Mouse (Mus musculus) kidney, embryonic 16.5 days (tissue): Measurements from ENCODE around the gene Ugt1a7c. TPM values are rescaled to one million over a fixed set of nuclear protein-coding genes. Genes with fewer than 3 reads are reported as not detected.
"Not testable (repeated sequence)": the region's sequence is repeated elsewhere in the genome, so short reads cannot be mapped to it uniquely, and the experiment has no call there.

Experiments used
- ATAC-seq: fragments of 200-750 bp; cut with Nextera tagmentation; 2 replicates; pipeline ENCODE4 v1.8.0; 2017; ENCODE audit warnings: moderate TSS enrichment; ENCODE audit not compliant: low FRiP score, low TSS enrichment
- H3K27ac ChIP-seq: fragments of 300-500 bp; sonication (generic); 2 replicates; pipeline ENCODE4 v1.5.1; 2014; ENCODE audit warnings: low read length
- H3K27me3 ChIP-seq: fragments of 300-500 bp; sonication (generic); 2 replicates; pipeline ENCODE4 v1.6.1; 2014; ENCODE audit warnings: low read length, control low read depth, mixed read lengths; ENCODE audit not compliant: insufficient read depth
- H3K36me3 ChIP-seq: fragments of 300-500 bp; sonication (generic); 2 replicates; pipeline ENCODE4 v1.6.1; 2014; ENCODE audit warnings: low read length, control low read depth, mixed read lengths; ENCODE audit not compliant: insufficient read depth
- H3K4me1 ChIP-seq: fragments of 300-500 bp; sonication (generic); 2 replicates; pipeline ENCODE4 v1.6.1; 2014; ENCODE audit warnings: low read length, control low read depth, mixed read lengths; ENCODE audit not compliant: insufficient read depth
- H3K4me2 ChIP-seq: fragments of 300-500 bp; sonication (generic); replicated peaks from 2 replicates; pipeline ENCODE4 v1.6.1; 2014; ENCODE audit warnings: low read depth, low read length
- H3K4me3 ChIP-seq: fragments of 300-500 bp; sonication (generic); 2 replicates; pipeline ENCODE4 v1.5.1; 2014; ENCODE audit warnings: mild to moderate bottlenecking, low read length
- H3K9ac ChIP-seq: fragments of 300-500 bp; sonication (generic); replicated peaks from 2 replicates; pipeline ENCODE4 v1.6.1; 2014; ENCODE audit warnings: low read length
- H3K9me3 ChIP-seq: fragments of 300-500 bp; sonication (generic); 2 replicates; pipeline ENCODE4 v1.6.1; 2016; ENCODE audit warnings: low read length, control low read depth
- WGBS: fragments of 180-500 bp; shearing (Covaris S2); extraction: QIAGEN DNeasy Blood & Tissue Kit; methylation state at CpG from one replicate; pipeline ENCODE4 v1.1.7; 2014; 5-methylcytosine and 5-hydroxymethylcytosine counted together
- polyA plus RNA-seq: library from polyadenylated mRNA; unstranded; fragments of >200 nt; fragmentation: Nextera tagmentation; extraction: Ambion mirVana; gene quantifications from 2 replicates; pipeline ENCODE4 v1.2.1, GENCODE M21; 2015

Ugt1a7c gene
- polyA plus RNA-seq, 1 experiment from 2014 or later: 10.9 TPM

DNA sequence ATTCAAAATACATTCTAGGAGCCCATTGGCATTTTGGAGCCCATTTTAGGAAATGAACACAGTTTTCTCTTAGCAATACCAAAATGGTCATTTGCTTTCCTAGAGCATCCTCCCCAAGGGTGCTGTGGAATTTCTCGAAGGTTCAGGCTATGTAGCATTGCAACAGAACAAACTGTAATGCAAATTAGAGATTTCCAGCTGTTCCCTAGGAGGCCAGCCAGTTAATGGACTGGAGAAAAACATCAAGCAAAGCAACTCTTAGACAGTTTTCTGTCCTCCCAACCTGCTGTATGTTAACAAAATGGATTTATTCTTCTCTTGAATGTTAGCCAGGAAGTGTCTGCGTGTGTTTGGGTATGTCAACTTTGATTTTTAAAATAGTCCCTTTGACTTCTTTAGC is 41.8 kb downstream of the Ugt1a7c start:
- ATAC-seq: no peak
- H3K36me3 ChIP-seq: no peaks in the 10 kb centered on the region
- no peak overlapping the region for H3K4me3 ChIP-seq
- no peak overlapping the region for H3K27ac ChIP-seq
- WGBS: 45% methylated on average over 2 of the region's 2 CpGs
- no peaks in the 10 kb centered on the region for H3K27me3 ChIP-seq
- H3K4me2 ChIP-seq: no peak overlapping the region
- no peaks in the 10 kb centered on the region for H3K9me3 ChIP-seq
- H3K4me1 ChIP-seq: peaks cover 13% of the 10 kb centered on the region
- H3K9ac ChIP-seq: no peak overlapping the region

DNA sequence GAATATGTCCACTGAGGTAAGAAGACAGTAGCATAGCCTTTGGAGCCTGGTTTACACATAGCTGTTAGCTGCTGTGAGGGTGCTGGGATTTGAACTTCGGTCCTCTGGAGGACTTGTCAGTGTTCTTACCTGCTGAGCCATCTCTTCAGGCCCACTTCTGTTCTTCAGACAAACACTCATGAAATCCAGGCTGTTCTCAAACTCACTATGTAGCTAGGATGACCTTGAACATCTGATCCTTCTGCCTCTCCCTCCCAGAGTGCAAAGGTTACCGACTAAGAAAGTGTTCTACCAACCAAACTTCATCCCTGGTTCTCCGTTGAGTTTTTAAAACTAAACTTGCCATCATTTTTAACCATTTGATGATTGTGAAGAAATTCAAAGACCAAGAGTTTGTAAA is 42.4 kb downstream of the Ugt1a7c start:
- Histone ChIP-seq H3K36me3 (no peaks in the 10 kb centered on the region), H3K27ac (no peak overlapping the region), H3K9me3 (no peaks in the 10 kb centered on the region), H3K4me1 (peaks cover 13% of the 10 kb centered on the region), H3K4me3 (no peak overlapping the region), H3K4me2 (no peak overlapping the region), H3K9ac (no peak overlapping the region), H3K27me3 (no peaks in the 10 kb centered on the region)
- WGBS: 84% methylated on average over 3 of the region's 3 CpGs
- ATAC-seq: no peak

DNA sequence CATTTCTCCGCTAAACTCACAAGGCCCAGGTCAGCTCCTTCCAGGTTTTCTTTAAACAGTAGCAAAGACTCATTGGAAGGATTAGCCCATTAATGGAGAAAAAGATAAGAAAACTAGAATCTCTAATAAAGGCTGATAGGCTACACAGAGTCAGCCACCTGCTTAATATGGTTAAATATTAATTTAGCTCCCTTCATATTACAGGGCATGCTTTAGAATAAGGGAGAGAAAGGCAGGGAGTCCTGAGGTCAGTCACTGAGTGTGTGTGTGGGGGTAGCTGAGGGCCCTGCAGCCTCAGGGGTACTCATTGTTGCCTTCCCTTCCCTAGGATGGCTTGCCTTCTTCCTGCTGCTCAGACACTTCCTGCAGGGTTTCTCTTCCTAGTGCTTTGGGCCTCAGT is 43.3 kb downstream of the Ugt1a7c start:
- WGBS: 87% methylated on average over 1 of the region's 1 CpGs
- Histone ChIP-seq H3K4me3 (no peak overlapping the region), H3K9ac (no peak overlapping the region), H3K4me2 (no peak overlapping the region), H3K9me3 (no peaks in the 10 kb centered on the region), H3K27me3 (no peaks in the 10 kb centered on the region), H3K27ac (no peak overlapping the region), H3K4me1 (peaks cover 13% of the 10 kb centered on the region), H3K36me3 (no peaks in the 10 kb centered on the region)
- ATAC-seq: no peak

DNA sequence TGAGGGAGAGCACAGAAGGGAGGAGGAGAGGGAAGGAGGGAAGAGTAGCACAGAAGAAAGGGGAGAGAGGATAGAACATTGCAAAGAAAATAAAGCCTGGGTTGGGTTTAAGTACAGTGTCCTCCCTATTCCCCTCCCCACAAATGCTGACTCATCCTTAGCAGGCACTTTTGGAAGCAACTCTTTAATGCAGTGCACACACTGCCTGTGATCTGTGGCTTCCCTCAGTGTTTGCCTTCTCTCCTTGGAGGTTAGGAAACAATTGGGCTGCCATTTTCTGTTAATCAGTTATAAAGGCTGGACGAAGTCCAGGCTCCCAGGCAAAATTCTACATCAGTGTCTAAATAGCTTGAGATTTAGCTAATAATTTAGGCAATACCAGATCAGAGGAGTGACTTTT is 45.6 kb downstream of the Ugt1a7c start:
- not testable (repeated sequence) for H3K4me2 ChIP-seq, H3K4me3 ChIP-seq, H3K27ac ChIP-seq, H3K9me3 ChIP-seq, H3K27me3 ChIP-seq, H3K4me1 ChIP-seq, H3K9ac ChIP-seq, H3K36me3 ChIP-seq
- 42% methylated on average over 1 of the region's 1 CpGs for WGBS
- ATAC-seq: peak; percentile 83

DNA sequence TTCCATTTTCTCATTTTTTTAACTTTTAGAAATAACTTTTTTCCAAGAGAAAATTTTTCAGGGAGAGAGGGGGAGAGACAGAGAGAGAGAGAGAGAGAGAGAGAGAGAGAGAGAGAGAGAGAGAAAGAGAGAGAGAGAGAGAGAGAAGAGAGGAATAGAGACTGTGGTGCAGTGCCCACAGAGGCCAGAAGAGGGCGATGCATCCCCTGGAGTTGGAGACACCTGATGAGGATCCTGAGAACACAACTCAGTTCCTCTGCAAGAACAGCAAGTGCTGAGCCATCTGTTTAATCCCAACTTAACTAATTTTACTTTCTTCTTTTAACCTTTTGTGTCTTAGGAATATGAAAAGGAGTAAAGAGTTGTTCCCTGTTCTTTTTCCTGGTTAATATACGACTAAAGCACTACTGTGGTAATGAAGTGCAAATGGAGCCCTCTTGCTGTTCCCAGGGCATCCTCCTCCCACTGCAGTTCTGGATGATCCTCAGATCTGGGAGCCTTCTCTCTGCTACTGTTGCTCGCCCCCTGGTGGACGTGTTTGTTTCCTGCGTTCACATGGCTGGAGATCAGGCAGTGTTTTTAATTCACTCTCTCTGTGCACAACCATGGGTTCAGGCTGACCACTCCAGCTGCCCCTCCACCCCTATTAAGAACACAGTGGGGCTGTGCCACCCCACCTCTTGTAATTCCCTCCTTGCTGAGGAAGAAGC is 49.3 kb downstream of the Ugt1a7c start:
- not testable (repeated sequence) for H3K9me3 ChIP-seq, H3K9ac ChIP-seq, H3K4me1 ChIP-seq, H3K27ac ChIP-seq, H3K27me3 ChIP-seq, H3K4me3 ChIP-seq, H3K4me2 ChIP-seq, H3K36me3 ChIP-seq
- ATAC-seq: peak; percentile 63; the same call in 1 of the 2 replicates
- 2% methylated on average over 4 of the region's 5 CpGs for WGBS

DNA sequence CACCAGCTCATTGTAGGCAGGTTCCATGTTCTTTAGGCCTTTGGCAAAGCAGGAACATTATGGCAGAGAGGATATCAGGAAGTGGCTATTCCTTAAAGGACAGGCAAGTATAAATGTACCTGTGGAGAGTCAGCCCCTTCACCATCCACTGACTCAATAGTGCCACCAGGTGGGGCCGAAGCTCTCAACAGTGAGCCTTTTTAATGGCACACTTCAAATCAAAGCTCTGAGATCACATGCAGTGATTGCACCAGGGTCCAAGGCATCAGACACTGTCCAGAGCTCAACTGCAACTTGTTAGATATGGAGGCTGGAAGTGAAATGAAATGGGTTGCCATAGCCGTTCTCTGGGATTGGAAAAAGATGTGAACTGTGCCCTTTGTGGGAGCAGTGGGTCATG is 50.4 kb downstream of the Ugt1a7c start:
- H3K4me3 ChIP-seq, H3K4me2 ChIP-seq, H3K27me3 ChIP-seq, H3K4me1 ChIP-seq, H3K9me3 ChIP-seq, ATAC-seq, H3K9ac ChIP-seq, H3K36me3 ChIP-seq, H3K27ac ChIP-seq: not testable (repeated sequence)
- WGBS: 65% methylated on average over 2 of the region's 2 CpGs

DNA sequence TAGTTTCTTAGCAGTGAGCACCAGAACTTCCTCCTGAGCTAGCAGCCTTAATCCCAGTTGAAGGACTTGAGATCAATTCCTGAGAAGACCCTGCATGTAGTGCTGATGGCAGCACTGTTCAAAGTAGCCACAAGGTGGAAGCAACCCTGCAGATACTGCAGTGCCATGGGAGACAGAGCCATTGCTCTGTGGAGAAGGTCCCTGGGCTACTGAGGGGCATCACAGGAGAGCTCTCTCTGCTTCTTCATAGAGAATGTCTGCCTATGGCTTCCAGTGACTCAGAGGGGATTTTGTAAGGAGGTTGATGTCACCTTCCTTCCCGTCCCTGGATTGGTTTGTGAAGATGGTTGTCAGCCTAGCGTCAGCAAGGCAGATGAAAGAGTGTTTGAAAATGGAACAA is 55.3 kb downstream of the Ugt1a7c start:
- not testable (repeated sequence) for H3K9ac ChIP-seq, H3K4me1 ChIP-seq, H3K36me3 ChIP-seq, H3K9me3 ChIP-seq, ATAC-seq, H3K4me3 ChIP-seq, H3K27ac ChIP-seq, H3K4me2 ChIP-seq, H3K27me3 ChIP-seq
- 82% methylated on average over 2 of the region's 2 CpGs for WGBS

DNA sequence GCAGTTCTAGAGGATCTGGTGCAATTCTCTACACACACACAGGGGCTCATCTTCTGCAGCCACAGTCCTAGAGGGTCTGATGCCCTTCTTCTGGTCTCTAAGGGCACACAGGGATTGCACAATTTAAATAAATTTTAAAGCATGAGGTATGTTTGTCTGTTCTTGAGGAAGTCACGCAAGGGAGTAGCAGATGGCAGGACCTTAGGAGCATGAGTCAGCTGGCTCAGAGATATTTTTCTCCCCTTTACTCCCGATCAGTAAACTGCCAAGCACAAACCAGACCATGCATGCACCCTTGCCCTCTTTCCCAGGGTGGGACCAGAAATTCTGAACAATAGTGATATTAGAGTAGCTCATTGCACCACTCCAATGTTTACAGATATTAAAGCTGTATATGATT is 63.6 kb downstream of the Ugt1a7c start:
- no peak overlapping the region for H3K4me2 ChIP-seq
- H3K9ac ChIP-seq: no peak overlapping the region
- H3K9me3 ChIP-seq: no peaks in the 10 kb centered on the region
- 72% methylated on average over 2 of the region's 2 CpGs for WGBS
- H3K27me3 ChIP-seq: no peaks in the 10 kb centered on the region
- no peak overlapping the region for H3K27ac ChIP-seq
- no peaks in the 10 kb centered on the region for H3K36me3 ChIP-seq
- no peaks in the 10 kb centered on the region for H3K4me1 ChIP-seq
- no peak for ATAC-seq
- no peak overlapping the region for H3K4me3 ChIP-seq

DNA sequence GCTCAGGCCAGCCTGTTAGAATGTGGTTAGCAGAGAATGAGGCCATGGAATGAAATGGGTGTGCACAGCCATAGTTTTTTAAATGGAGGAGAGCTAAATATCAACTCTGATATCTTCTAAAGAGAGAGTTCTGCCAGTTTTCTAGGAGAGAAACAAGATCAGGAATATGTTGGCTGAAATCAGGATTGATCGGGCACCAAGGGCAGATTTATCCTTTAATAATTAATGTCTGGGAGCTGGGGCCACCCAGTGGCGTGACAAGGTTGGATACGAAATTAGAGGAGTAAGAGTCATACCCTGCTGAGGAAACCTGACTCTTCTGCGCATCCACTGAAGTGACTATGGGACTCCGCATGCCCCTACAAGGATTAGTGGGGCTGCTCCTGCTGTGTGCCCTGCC is 70.8 kb downstream of the Ugt1a7c start, which contains the start of gene Ugt1a5:
Ugt1a5 (plus strand) TSS at position 302 of the 400 bp plus-strand sequence.
- Histone ChIP-seq H3K4me1 (no peaks in the 10 kb centered on the region), H3K36me3 (no peaks in the 10 kb centered on the region), H3K4me2 (no peak within 1 kb of the TSS), H3K9me3 (peaks cover 5% of the 10 kb centered on the region; the same call in 1 of the 2 replicates), H3K27ac (no peak within 1 kb of the TSS), H3K27me3 (no peaks in the 10 kb centered on the region), H3K4me3 (no peak within 1 kb of the TSS), H3K9ac (no peak within 1 kb of the TSS)
- no peak for ATAC-seq
- 80% methylated on average over 5 of the region's 5 CpGs for WGBS

DNA sequence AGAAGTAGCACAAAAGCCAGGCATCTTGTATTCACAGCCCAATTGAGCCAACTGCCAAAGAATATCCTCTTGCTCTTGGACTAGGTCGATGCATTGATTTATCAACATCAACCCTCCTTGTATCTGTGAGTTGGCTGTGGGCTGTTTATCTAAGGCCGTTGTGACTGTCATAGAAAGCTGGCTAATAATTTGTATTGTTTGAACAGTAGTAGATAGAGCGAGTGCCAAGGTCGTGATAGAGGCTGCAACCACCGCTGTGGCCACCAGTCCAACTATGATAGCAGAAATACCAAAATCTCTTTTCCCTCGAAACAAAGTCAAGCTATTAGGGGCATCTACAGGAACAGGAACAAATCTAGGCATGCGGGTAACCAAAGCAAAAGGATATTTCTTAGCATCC is 77.3 kb downstream of the Ugt1a7c start:
- H3K27me3 ChIP-seq, H3K4me3 ChIP-seq, H3K4me1 ChIP-seq, H3K36me3 ChIP-seq, H3K27ac ChIP-seq, H3K4me2 ChIP-seq, H3K9ac ChIP-seq, ATAC-seq: not testable (repeated sequence)
- peaks cover 11% of the 10 kb centered on the region; the same call in 1 of the 2 replicates for H3K9me3 ChIP-seq
- 86% methylated on average over 5 of the region's 7 CpGs for WGBS
